9 mouse cellular contexts compared by ENCODE assay signal in the genomic region with DNA sequence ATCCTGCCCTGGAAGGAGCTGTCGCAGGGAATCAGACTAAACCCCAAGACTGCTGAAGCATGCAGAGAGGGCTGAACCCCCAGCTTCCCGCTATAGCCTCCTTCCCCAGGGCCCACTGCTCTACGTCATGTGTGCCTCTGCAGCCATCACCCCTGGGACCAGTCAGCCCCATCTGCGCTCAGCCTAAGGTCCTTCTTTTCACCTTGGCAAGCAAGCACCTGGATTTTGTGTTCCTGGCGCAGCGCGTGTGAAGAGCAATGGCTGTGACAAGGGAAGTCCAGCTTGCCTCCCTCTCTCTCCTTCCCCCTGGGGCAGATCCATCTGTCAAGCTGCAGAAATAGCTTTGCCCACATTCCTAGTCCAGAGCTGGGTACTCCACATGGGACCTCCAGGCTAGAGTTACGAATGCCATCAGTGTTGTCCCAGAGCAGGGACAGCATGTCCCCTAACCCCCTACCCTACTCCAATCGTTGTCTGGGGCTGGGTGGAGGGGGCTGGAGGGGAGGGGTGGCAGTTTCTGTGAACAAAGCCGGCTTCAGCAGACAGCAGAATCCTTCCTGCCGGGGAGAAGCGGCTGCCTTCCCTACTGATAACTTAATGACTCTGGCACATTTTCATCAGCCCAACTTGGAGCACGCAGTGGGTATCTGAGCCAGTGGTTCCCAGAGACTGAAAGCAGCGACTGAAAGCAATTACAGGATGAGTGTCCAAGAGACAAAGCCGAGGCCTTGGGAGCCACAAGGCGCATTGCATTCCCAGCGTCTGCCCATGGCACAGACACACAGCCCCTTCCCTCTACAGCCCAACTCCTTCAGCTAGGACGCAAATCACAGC.
A peak's percentile ranks its signal among the peaks of the same experiment; 100 is the strongest.
DNase-seq lines count a peak whose midpoint lies in the region; ATAC-seq lines count a peak whose summit lies in the region.
"Had no signal": no experiment of that assay in that cellular context is flagged by ENCODE, and none has a peak within 500 bp of the region (broad histone marks: within the 10 kb centered on the region; RNA-seq: fewer than 3 reads in every experiment).

No protein-coding gene starts in this region.

- no peaks in the 10 kb centered on the region for H3K9me3 ChIP-seq in kidney, embryonic 15.5 days (replicated peaks)
- H3K9me3 ChIP-seq: limb, embryonic 15.5 days had no signal

- no peaks in the 10 kb centered on the region for H3K36me3 ChIP-seq in kidney, embryonic 15.5 days
- H3K36me3 ChIP-seq: limb, embryonic 15.5 days had no signal

- WGBS in kidney, embryonic 15.5 days = 40% methylated on average over 18 of the region's 18 CpGs

- no peaks in the 10 kb centered on the region for H3K27me3 ChIP-seq in kidney, embryonic 15.5 days
- H3K27me3 ChIP-seq: limb, embryonic 15.5 days had no signal

- DNase-seq in kidney, adult 9 months = no peak
- peak; percentile 53 for DNase-seq in embryo, embryonic 10.5 days (ENCODE audit: low spot score)
- DNase-seq in heart, adult 9 months (ENCODE audit: low spot score in 2 of 2) = peak; percentile 45
- DNase-seq in layer of hippocampus, postnatal 36 days = peak; percentile 26 to 31
- DNase-seq in retina, postnatal 1 day = peak; percentile 87
- no peak for DNase-seq in c-Kit-positive CD71-positive TER-119-positive erythroid progenitor cells, embryonic 14.5 days (ENCODE audit: low spot score)
- no peak for DNase-seq in thymus, postnatal 4 days

- no peak overlapping the region for H3K9ac ChIP-seq in kidney, embryonic 15.5 days
- H3K9ac ChIP-seq: limb, embryonic 15.5 days had no signal

- H3K4me1 ChIP-seq in kidney, embryonic 15.5 days = peaks cover 23% of the 10 kb centered on the region

- ATAC-seq in kidney, embryonic 15.5 days (replicated peaks; ENCODE audit: low FRiP score) = 0 out of 2 replicates have a peak, but pooled peaks have one; percentile 49

- no peak overlapping the region for H3K4me2 ChIP-seq in kidney, embryonic 15.5 days
- H3K4me2 ChIP-seq: limb, embryonic 15.5 days had no signal

- no peak overlapping the region for H3K27ac ChIP-seq in kidney, embryonic 15.5 days
- H3K27ac ChIP-seq: limb, embryonic 15.5 days had no signal

- H3K4me3 ChIP-seq in kidney, embryonic 15.5 days (replicated peaks) = no peak overlapping the region
- H3K4me3 ChIP-seq: limb, embryonic 15.5 days had no signal

Comparison
In these comparisons a context has a peak if more than half of its experiments do, and no peak if none do; other contexts are left out.
1. DNase-seq: peak in embryo, embryonic 10.5 days (single experiment), heart, adult 9 months (2 of 2), layer of hippocampus, postnatal 36 days (2 of 2) and retina, postnatal 1 day (single experiment); none in kidney, adult 9 months (single experiment), c-Kit-positive CD71-positive TER-119-positive erythroid progenitor cells, embryonic 14.5 days (single experiment) and thymus, postnatal 4 days (single experiment).